Mouse (Mus musculus): ENCODE data around the gene Rfx8.
"Not testable (repeated sequence)": the region's sequence is repeated elsewhere in the genome, so short reads cannot be mapped to it uniquely, and the experiment has no call there.

Gene Rfx8

DNA sequence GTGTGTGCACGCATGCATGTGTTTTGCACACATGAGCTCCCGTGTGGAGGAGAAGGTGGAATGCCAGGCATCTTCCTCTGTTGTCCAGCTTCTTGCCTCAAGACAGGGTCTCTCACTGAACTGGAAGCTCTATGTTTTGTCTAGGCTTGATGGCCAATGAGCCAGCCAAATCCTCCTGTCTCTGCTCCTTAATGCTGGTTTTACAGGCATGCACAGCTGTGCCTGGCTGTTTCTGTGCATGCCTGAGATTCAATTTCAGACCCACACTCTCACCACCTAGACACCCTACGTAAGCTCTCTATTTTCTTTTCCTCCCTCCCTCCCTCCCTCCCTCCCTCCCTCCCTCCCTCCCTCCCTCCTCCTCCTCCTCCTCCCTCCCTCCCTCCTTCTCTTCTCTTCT, 28.8 kb downstream of the Rfx8 start:
- no peak for DNase-seq (ENCODE audit: low spot score in 2 of 2)

DNA sequence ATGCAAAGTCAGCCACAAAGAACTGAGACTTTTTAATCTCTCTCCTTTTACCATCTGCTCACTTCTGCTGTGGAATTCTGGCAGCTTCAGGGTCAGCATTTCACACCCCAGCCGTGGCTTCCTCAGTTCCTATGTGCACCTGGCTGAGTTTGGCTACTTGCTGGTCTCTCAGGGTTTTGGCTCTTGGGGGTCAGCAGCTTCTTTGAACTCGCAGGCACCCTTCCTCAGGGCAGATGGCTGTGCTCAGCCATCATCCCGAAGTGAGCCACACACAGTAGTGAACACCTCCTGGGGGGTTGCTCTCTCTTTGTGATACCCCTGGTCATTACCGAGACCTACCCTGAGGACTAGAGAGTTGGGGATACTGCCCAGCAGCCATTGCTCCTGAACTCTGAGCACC, 29.7 kb downstream of the Rfx8 start:
- DNase-seq (ENCODE audit: low spot score in 2 of 2): no peak

DNA sequence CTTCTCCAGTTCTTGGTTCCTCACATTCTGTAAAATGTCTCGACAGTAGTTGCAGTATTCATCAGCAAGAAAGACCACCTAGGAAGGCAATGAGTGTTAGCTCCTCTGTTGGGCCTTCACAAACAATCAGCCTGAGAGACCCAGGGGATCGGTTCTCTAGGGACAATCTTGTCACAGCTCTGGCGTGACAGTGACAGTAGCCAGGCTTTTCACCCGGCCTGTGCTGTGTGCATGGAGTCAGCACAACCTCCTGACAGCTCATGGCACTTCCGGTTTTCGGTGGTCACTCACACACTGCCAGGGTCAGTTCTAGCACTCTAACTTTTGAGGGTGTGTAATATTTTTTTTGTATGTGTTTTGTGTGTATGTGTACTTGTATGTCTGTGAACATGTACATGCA, 32.2 kb downstream of the Rfx8 start:
- no peak for DNase-seq (ENCODE audit: low spot score in 2 of 2)

DNA sequence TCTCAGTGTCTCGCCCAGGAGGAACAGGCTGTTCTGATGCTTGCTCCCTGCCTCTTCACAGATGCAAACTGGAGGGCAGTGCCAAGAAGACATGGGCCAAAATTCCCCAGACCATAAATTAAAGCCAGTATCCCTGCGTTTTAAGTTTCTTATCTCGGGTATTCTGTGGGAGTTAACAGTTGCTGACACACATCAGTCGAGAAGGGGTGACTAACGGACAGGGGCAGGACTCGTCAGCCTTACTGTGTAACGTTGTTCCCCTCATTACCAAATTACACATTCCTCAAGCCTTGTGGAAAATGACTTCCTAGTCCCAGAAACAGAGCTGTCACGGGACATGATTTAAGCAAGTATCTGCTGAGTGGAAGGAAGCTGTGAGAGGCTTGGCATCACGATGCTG, 33.5 kb downstream of the Rfx8 start:
- DNase-seq (ENCODE audit: low spot score in 2 of 2): no peak

DNA sequence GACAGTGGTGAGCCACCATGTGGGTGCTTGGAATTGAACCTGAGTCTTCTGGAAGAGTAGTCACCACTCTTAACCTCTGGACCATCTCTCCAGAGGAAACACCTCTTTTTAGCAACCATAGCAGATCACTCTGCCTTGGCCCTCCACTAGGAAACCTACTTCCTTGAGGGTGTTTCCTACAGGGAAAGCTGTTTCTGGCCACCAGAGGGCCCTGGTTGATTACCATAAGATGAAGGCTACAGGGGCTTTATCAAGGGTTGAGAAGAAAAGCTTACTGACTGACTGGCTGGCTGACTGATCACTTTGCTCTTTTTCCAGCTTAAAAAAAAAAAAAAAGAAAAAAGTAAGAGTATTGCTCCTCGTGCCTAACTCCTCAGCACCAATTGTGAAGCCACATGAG, 35.0 kb downstream of the Rfx8 start:
- peak; percentile 67 to 78 for DNase-seq (ENCODE audit: low spot score in 2 of 2)

DNA sequence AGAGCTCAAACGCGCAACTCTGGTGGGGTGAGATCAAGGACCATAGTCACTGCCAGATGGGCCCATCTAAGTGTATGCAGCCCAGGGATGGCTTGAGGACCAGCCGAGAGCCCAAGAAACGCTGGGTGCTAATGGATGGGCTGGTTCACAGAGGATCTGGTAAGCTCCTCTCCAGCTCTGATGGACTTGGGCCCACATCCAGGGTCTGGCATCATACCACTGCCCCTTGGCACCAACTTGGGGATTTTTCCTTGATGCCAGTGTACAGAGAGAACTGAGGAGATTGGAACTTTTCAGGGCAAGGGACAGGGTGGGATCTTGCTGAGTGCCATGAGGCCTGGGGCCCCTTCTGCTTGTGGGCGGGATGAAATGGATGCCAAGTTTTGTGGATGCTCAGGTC, 39.2 kb downstream of the Rfx8 start:
- no peak for DNase-seq (ENCODE audit: low spot score in 2 of 2)

DNA sequence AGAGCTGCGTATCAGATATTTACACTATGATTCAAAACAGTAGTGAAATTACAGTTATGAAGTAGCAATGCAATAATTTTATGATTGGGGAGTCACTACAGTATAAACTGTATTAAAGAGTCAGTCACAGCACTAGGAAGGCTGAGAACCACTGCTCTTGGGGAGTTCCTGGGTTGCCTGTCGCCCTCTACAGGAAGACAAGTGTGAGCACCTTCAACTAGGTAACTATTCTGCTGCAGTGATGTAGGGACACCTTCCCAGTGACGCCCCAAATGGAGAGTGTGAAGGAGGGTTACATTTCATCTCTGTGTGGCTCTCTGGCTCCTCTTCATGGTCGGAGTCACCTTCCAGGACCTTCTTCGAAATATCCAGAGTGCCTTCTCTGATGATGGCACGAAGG, 40.3 kb downstream of the Rfx8 start:
- no peak for DNase-seq (ENCODE audit: low spot score in 2 of 2)

DNA sequence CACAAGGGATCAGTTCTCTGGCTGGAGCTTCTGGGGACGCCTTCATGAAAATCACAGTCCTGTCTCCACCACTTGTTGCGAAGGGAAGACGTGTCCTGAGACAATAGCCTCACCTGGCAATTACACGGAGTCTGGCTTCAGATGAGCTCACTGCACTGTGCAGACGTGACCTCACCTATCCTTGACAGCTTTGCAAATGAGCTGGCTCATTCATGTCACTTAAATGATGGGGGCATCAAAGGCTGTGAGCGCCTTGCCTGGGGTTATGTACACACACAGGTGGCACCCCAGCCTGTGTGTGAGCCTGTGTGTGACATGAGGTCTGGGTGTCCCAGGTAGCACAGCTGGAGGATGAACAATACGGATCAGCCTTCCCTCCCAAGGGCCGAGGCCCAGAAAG, 41.9 kb downstream of the Rfx8 start:
- no peak for DNase-seq (ENCODE audit: low spot score in 2 of 2)

DNA sequence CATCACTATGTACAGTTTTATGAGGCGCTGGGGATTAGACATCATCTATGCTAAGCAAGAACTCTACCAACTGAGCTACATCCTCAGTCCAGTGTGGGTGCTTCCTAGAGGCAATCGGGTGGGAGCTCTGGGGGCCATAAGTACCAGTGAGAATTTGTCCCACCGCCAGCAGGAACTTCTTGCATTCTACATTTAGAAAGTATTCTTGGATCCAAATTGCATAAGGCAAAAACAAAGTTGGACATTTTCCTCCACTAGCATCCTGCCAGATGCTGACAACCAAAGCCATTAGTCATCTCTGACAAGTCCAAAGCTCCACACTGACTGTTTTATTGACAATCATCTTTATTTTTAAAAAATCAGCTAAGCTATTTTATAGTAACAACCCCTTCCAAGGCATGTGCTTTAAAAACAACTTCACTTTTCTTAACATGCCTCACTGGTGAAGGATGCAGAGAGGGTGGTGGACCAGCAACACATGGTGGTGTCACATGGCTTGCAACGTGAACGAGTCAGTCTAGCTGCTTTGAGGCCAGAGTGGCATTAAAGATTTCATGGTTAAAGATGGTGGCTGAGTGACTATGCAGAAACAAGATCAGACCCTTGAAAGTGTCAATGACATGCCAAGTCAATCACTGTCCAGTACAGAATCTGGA, 44.4 kb downstream of the Rfx8 start:
- DNase-seq (ENCODE audit: low spot score in 2 of 2): no peak

DNA sequence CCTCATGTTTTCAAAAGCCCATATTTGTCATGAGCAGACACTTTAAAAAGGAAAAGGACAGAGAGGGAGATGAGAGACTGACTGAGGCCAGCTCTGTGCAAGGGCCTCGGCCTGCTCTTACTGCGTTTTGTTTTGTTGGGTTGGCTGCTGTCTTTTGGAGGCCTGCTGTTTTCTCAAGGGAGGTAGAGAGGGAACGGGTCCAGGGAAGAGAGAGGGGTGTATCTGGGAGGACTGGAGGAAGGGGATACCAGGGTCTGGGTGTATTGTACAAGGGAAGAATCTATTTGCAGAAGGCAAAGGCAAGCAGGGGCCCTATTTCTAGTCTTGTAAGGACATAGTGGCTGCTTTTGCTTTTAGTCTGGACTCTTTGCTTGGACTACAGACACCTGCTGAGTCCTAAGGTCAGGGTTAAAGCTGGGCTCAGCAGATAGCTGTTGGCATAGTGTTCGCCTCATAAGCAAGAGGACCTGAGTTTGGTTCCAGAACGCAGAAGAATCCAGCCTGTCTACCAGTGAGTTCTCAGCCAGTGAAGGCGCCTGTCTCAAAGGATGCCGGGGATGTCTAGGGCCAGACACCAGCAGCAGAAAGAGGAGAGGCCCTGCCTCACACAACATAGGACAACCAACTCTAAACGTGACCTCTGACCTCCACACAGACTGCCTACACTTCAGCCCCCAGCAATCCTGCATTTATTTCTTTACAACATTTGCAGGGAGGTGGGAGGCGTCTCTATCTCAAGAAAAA, 48.3 kb downstream of the Rfx8 start:
- DNase-seq (ENCODE audit: low spot score in 2 of 2): no peak

DNA sequence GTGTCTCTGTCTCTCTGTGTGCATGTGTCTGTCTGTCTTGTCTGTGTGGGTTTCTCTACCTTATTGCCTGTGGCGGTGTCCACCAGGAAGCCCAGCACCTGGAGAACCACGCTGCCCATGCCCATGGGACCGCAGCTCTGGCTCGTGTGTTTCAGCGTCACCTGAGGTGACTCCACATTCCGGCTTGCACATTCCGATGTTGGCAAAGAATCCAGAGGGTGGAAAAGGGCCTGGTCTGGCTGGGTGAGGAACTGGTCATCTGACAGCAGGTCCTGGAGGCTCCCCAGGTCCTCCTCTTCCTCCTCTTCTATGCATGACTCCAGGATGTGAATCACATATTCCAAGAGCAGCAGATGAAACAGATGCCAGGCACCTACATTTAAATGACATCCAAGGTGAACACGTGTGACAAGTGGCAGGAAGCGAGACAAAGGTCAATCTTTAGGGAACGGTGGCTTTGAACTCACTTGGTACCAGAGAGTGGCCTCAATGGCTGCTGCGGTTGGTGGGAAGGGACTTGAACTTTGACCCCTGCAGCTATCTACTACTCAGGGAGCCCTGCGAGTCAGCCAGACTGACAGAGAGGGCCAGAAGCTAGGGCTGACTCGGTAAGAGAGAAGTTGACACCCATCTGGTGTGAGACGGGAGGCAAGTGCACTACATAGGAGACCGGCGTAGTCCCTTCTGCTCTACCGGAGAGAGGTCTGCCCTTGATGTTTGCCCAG, 50.4 kb downstream of the Rfx8 start:
- no peak for DNase-seq (ENCODE audit: low spot score in 2 of 2)

DNA sequence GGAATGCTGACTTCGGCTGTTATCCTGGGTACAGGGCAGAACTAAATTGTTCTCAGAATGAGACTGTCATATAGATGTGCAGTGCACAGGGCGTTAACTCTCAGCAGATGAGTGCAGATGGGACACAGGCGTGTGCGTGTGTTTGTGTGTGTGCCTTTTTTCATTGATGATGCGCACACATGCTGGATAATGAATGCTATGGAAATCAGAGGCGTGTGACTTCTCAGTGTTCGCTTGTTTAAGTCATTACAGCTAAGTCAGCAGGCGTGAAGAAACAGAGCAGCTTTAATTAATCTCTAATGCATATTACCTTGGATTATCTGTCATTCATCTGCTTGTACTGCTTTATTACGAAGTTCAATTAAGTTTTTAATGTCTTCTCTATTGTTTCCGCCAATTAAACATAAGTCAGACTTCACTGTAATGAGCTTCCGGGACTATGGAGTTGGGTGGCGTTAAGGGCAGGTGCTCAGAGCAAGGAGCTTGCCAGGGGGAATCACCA, 54.0 kb downstream of the Rfx8 start:
- DNase-seq (ENCODE audit: low spot score in 2 of 2): no peak

DNA sequence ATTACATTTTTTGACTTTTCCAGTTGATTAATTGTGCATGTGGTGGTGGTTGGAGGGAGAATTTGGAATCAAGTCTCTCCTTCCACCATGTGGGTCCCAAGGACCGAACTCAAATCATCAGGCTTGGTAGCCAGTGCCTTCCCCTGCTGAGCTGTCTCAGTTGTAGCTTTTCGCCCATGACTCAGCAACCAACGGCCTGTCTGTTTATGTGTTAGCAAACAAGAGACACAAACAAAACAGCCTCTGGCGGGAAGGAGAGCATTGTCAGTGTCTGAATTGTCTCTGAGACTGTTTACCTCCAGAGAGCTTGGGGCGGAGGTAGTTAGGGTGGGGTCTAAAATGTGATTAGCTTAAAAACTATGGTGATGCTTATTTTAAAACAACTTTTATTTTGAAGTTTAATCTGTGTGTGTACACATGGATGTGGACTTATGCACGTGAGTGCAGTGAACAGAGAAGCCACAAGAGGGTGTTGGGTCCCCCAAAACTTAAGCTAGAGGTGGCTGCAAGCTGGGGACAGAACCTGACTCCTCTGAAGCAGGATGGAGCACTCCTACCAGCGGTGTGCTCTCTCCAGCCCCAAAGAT, 56.7 kb downstream of the Rfx8 start:
- no peak for DNase-seq (ENCODE audit: low spot score in 2 of 2)

DNA sequence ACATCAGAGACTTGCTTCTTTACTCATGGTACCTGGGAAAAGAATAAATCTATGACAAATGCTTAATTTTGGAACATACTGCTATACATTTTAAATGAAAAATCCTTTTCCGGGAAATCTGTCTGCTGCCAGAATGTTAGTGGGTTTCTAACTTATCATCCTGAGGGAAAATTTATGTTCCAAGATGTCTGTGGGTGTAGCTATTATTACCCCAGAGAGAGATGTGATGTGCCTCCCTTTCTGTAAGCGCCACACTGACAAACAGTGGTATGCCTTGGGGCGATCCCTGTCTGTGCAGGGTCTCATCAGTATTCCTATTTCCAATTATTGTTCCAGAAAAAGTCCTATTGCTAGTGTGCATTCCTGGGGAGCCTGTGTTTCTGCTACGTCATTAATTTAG, 57.7 kb downstream of the Rfx8 start:
- DNase-seq (ENCODE audit: low spot score in 2 of 2): no peak

DNA sequence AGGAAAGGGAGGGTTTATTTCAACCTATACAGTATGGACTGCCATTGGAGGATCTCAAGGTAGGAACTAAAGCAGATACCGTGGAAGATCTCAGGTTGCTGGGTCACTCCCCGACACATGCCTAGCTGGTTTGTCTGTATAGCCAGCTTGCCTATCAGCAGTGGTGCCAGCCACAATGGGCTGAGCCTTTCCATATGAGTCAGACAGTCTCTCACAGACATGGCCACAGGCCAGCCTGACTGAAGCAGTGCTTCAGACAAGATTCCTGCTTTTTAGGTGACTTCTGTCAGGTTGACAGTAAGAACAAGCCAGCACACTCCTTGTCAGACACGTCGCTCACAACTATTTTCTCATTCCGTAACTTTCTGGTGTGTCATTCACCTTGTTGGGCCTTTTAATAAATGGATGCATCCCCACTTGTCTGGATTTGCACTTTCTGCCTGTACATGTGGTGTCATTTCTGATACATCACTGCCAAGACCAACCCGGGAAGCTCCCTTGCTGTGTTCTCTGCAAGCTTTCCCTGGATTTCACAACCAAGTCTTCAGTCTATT, 63.7 kb downstream of the Rfx8 start:
- no peak for DNase-seq (ENCODE audit: low spot score in 2 of 2)

DNA sequence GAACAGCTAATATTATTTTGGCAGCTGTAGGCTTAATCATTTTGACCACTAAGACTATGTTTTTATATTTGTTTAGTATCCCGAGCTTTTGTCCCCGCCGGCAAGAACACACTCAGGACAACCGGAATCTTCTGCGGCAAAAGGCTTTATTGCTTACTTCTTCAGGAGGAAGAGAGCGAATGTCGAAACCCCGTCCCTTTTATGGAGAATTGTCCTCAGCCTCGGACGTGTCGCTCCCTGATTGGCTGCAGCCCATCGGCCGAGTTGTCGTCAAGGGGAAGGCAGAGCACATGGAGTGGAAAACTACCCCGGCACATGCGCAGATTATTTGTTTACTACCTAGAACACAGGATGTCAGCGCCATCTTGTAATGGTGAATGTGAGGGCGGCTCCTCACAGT, 65.9 kb downstream of the Rfx8 start:
- not testable (repeated sequence) for DNase-seq (ENCODE audit: low spot score in 2 of 2)

DNA sequence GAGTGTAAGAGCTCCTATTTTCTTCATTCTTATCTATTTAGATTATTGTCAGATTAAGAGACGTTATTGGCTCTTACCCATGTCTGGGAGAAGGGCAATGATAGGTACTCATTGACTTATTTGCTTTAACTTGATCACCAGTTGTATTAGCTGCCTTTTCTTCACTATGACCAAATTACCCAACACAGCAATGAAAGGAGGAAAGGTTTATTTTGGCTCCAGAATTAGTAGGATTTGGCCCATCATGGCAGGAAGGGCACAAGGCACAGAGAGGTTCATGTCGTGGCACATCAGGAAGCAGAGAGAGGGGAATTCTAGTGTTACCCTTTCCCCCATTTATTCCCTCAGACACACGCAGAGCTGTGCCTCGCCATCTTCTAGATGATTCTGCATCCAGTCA, 67.8 kb downstream of the Rfx8 start:
- DNase-seq (ENCODE audit: low spot score in 2 of 2): no peak

DNA sequence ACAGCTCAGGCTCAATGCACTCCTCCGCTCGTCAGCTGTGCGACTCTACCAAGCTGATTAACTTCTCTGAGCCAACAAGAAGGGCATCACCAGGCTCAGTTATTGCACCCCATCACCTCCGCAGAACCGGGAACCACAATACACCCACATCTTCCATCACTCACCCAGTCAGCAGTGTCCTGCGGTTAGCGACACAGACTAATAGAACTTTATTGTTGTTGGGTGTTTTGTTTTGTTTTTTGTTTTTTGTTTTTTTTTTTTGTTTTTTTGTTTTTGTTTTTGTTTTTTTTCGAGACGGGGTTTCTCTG, 69.6 kb downstream of the Rfx8 start, which contains the start of gene Creg2:
TSS of gene Creg2 (minus strand) at position 234 of the 308 bp plus-strand sequence.
- no peak for DNase-seq (ENCODE audit: low spot score in 2 of 2)

DNA sequence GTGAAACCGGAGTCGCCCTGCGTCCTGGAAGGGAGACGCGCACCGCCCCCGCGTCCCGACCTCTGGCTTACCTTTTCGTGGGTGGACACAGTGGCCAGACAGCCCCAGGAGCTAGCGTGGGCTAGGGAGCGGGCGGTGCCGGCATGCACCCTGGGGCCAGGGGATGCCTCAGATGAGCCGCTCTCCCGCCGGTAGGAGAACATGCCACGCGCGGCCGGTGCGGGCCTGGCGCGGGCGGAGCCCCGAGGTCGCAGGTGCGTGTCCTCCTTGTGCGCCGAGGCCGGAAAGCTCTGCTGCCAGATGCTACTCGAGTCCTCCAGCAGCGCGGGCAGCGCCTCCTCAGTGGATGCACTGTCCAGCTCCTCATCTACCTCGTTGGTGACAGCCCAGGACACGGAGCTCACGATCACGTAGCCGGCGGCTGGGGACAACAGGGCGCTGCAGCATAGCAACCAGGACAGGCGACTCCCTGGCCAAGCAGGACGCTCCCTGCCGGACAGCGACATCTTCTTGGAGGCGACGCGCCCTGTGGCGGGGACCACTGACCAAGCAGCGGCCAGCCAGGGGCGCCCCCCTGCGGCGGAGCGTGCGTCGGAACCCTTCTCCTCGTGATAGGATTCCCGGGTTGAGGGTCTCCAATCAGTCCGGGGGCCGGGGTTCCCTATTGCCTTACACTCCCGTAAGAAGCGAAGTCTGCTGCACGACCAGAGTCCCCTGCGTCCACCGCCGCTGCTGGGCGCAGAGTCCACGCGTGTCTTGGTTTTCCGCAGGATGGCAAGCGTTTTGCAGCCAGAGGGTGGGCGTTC, 70.2 kb downstream of the Rfx8 start:
- peak; percentile 22 to 25 for DNase-seq (ENCODE audit: low spot score in 2 of 2)

DNA sequence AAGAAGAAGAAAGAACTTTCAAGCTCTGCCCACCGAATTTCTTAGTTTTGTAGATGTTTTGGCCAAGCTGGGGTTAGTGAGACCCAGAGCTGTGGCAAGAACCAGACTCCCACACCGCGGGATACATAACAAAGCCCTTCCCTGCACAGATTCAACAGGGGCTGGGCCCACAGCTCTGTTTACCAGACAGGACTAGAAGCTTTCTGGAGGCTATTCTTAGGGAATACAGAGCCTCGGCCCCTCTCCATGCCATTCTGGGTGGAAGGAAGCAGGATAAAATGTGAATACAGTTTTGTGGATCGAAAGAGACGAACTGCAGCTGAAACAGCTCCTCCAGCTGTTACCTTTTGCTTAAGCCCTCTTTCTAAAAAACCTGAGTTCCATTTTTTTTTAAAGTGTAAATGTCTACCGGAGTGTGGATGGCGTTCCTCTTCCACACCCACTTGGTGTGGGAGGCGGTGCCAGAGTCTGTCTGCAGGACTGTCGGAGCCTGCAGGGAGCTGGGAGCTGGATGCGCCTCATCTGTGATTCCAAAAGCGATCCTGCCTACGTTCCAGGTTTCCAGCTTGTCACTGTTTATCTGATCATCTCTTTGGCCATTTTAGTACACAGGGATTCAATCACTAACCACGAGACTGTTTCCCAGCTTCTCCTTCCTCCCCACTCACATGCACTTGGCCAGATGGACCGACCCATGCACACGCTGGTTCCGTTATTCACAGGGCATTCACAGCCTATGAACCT, 70.9 kb downstream of the Rfx8 start:
- DNase-seq (ENCODE audit: low spot score in 2 of 2): no peak

DNA sequence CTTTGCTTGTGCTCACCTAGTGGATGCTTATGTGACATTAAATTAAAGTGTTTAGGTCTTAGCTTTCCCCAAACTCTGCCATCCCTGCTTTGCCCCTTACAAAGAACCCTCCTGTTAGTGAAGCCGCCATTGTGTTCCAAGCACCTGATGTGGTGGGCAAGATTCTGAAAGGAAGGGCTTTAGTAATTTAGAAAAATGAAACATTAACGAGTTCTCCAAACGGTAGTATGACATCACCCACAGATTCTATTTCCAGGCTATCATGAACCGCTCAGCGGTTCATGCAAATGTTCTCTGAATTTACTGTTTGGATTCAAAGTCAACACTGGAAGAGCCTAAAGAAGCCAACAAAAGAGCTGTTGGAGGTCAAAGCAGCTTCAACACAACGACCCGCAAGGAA, 72.2 kb downstream of the Rfx8 start:
- DNase-seq (ENCODE audit: low spot score in 2 of 2): no peak
